Mouse (Mus musculus) lung, embryonic 14.5 days (tissue): ENCODE data around the gene Map4k2. TPM values are rescaled to one million over a fixed set of nuclear protein-coding genes. Genes with fewer than 3 reads are reported as not detected.
A peak's percentile ranks its signal among the peaks of the same experiment; 100 is the strongest.

Source experiments
- ATAC-seq: fragments of 200-750 bp; cut with Nextera tagmentation; 2 replicates; pipeline ENCODE4 v1.8.0; 2017; ENCODE audit warnings: mild to moderate bottlenecking, moderate TSS enrichment, moderate library complexity; ENCODE audit not compliant: insufficient read depth
- DNase-seq: peaks from one replicate; pipeline ENCODE4 v3.0.0-alpha.2; 2015
- H3K27ac ChIP-seq: fragments of 300-500 bp; sonication (generic); 2 replicates; pipeline ENCODE4 v1.5.1; 2014; ENCODE audit warnings: low read depth, mild to moderate bottlenecking, moderate library complexity
- H3K27me3 ChIP-seq: fragments of 300-500 bp; sonication (generic); 2 replicates; pipeline ENCODE4 v1.6.1; 2014; ENCODE audit warnings: low read length, control low read depth; ENCODE audit not compliant: insufficient read depth
- H3K36me3 ChIP-seq: fragments of 300-500 bp; sonication (generic); 2 replicates; pipeline ENCODE4 v1.6.1; 2014; ENCODE audit warnings: control low read depth; ENCODE audit not compliant: insufficient read depth
- H3K4me1 ChIP-seq: fragments of 300-500 bp; sonication (generic); 2 replicates; pipeline ENCODE4 v1.6.1; 2014; ENCODE audit warnings: antibody characterized with exemption, control low read depth; ENCODE audit not compliant: insufficient read depth
- H3K4me2 ChIP-seq: fragments of 300-500 bp; sonication (generic); 2 replicates; pipeline ENCODE4 v1.6.1; 2014; ENCODE audit warnings: mild to moderate bottlenecking
- H3K4me3 ChIP-seq: fragments of 300-500 bp; sonication (generic); 2 replicates; pipeline ENCODE4 v1.5.1; 2014; ENCODE audit warnings: low read depth, low read length
- H3K9ac ChIP-seq: fragments of 300-500 bp; sonication (generic); 2 replicates; pipeline ENCODE4 v1.6.1; 2014
- H3K9me3 ChIP-seq: fragments of 300-500 bp; sonication (generic); 2 replicates; pipeline ENCODE4 v1.6.1; 2016; ENCODE audit warnings: low read depth, low read length, control low read depth
- CTCF ChIP-seq: IDR thresholded peaks from 2 replicates; pipeline ENCODE4 v1.5.1; 2016; ENCODE audit warnings: antibody characterized with exemption, low read depth
- WGBS: fragments of 180-500 bp; shearing (Covaris S2); extraction: QIAGEN DNeasy Blood & Tissue Kit; methylation state at CpG from one replicate; pipeline ENCODE4 v1.1.7; 2014; 5-methylcytosine and 5-hydroxymethylcytosine counted together
- microRNA-seq: library from miRNA; unstranded; fragments of <30 nt; microRNA quantifications from one replicate; pipeline ENCODE4, GENCODE M21; 2016; ENCODE audit warnings: borderline number of aligned reads
- polyA plus RNA-seq: library from polyadenylated mRNA; unstranded; fragments of >200 nt; fragmentation: Nextera tagmentation; extraction: Ambion mirVana; gene quantifications from 2 replicates; pipeline ENCODE4 v1.2.1, GENCODE M21; 2014

Gene Map4k2
- polyA plus RNA-seq, 1 experiment from 2014 or later = 22.2 TPM

- Histone ChIP-seq H3K9ac (peak overlapping the region; percentile 38; the same call in 1 of the 2 replicates), H3K27ac (no peak overlapping the region; the same call in 1 of the 2 replicates), H3K27me3 (peaks cover 29% of the 10 kb centered on the region)
Measured at GRCm38 (mm10) chr19:6401131-6401815, 60.3 kb downstream of the Map4k2 start.

GRCm38 (mm10) chr19:6401951-6402350, 61.0 kb downstream of the Map4k2 start:
- peak; percentile 34 for DNase-seq
- Histone ChIP-seq H3K4me3 (peak overlapping the region; percentile 60), H3K4me2 (peak overlapping the region; percentile 99), H3K27ac (no peak overlapping the region), H3K36me3 (no peaks in the 10 kb centered on the region), H3K27me3 (peaks cover 29% of the 10 kb centered on the region), H3K9me3 (no peaks in the 10 kb centered on the region), H3K9ac (peak overlapping the region; percentile 38; the same call in 1 of the 2 replicates), H3K4me1 (peaks cover 6% of the 10 kb centered on the region; the same call in 1 of the 2 replicates)
- no peak for ATAC-seq
- no peak for TF ChIP-seq CTCF
- 4% methylated on average over 9 of the region's 9 CpGs for WGBS

More at GRCm38 (mm10) chr19:6401131-6401815, 60.3 kb downstream of the Map4k2 start:
- ATAC-seq (peak; percentile 54), DNase-seq (peak; percentile 77)
- TF ChIP-seq CTCF = peak; percentile 89
- Histone ChIP-seq H3K36me3 (no peaks in the 10 kb centered on the region), H3K4me1 (peaks cover 6% of the 10 kb centered on the region; the same call in 1 of the 2 replicates), H3K9me3 (no peaks in the 10 kb centered on the region), H3K4me3 (peak overlapping the region; percentile 60), H3K4me2 (peak overlapping the region; percentile 99)
- under 1% methylated on average over 32 of the region's 32 CpGs for WGBS

GRCm38 (mm10) chr19:6403869-6404268, 62.9 kb downstream of the Map4k2 start:
- Histone ChIP-seq H3K27me3 (peaks cover 25% of the 10 kb centered on the region), H3K4me3 (no peak overlapping the region), H3K4me2 (no peak overlapping the region), H3K9me3 (no peaks in the 10 kb centered on the region), H3K9ac (no peak overlapping the region), H3K27ac (no peak overlapping the region), H3K36me3 (no peaks in the 10 kb centered on the region), H3K4me1 (peaks cover 6% of the 10 kb centered on the region; the same call in 1 of the 2 replicates)
- no peak for TF ChIP-seq CTCF
- ATAC-seq = no peak
- DNase-seq = no peak
- WGBS = 80% methylated on average over 10 of the region's 10 CpGs

Small RNAs within 50 kb of the gene (microRNA-seq; reads per million reads assigned to microRNA genes)
- not detected for gene Mir6989

Other genes with a start within 250 kb of the Map4k2 start
- 0.68 TPM in 1 of 2 replicates, not detected in the other for gene AC131692.1, start 246.7 kb upstream of the Map4k2 start, polyA plus RNA-seq
- gene Naaladl1, start 235.4 kb upstream of the Map4k2 start, polyA plus RNA-seq = 0.51 and 0.57 TPM in 2 replicates
- 55.2 and 56.5 TPM in 2 replicates for gene Sac3d1, start 222.5 kb upstream of the Map4k2 start, polyA plus RNA-seq
- gene Snx15, start 212.8 kb upstream of the Map4k2 start, polyA plus RNA-seq = 28.6 and 35.3 TPM in 2 replicates
- 0.18 and 0.28 TPM in 2 replicates for gene Batf2, start 200.2 kb upstream of the Map4k2 start, polyA plus RNA-seq
- 78.8 and 89.2 TPM in 2 replicates for gene Arl2, start 199.6 kb upstream of the Map4k2 start, polyA plus RNA-seq
- gene Majin, start 156.7 kb upstream of the Map4k2 start, polyA plus RNA-seq = not detected in 2 replicates
- gene Gpha2, start 114.8 kb upstream of the Map4k2 start, polyA plus RNA-seq = 0.54 and 0.78 TPM in 2 replicates
- 16.4 and 19.3 TPM in 2 replicates for gene Ppp2r5b, start 105.3 kb upstream of the Map4k2 start, polyA plus RNA-seq
- 11.9 and 13.0 TPM in 2 replicates for gene Atg2a, start 99.5 kb upstream of the Map4k2 start, polyA plus RNA-seq
- 50.3 and 53.2 TPM in 2 replicates for gene Ehd1, start 64.4 kb upstream of the Map4k2 start, polyA plus RNA-seq
- 0.82 and 1.2 TPM in 2 replicates for gene Cdc42bpg, start 34.7 kb upstream of the Map4k2 start, polyA plus RNA-seq
- 60.3 and 68.6 TPM in 2 replicates for gene Men1, start 6.2 kb upstream of the Map4k2 start, polyA plus RNA-seq
- gene Sf1, start 22.6 kb downstream of the Map4k2 start, polyA plus RNA-seq = 177 and 200 TPM in 2 replicates
- 6.1 and 9.3 TPM in 2 replicates for gene Pygm, start 43.3 kb downstream of the Map4k2 start, polyA plus RNA-seq
- gene Rasgrp2, start 58.2 kb downstream of the Map4k2 start, polyA plus RNA-seq = 34.8 and 35.1 TPM in 2 replicates
- 0.47 and 1.1 TPM in 2 replicates for gene Nrxn2, start 77.6 kb downstream of the Map4k2 start, polyA plus RNA-seq
- not detected in 2 replicates for gene Slc22a12, start 201.9 kb downstream of the Map4k2 start, polyA plus RNA-seq